Mouse (Mus musculus) ES-Bruce4 (cell line): ENCODE results near the gene Vps53.

Source experiments
- CTCF ChIP-seq: IDR thresholded peaks from one replicate; pipeline ENCODE4 v1.8.1; 2011; ENCODE audit warnings: low read depth, low read length
- EP300 ChIP-seq: IDR thresholded peaks from 2 replicates; pipeline ENCODE4 v1.6.1; 2011; ENCODE audit warnings: low read depth, low read length; ENCODE audit not compliant: insufficient read depth
- POLR2A ChIP-seq: IDR thresholded peaks from one replicate; pipeline ENCODE4 v1.8.1; 2011; ENCODE audit warnings: low read length; ENCODE audit not compliant: insufficient read depth

DNA sequence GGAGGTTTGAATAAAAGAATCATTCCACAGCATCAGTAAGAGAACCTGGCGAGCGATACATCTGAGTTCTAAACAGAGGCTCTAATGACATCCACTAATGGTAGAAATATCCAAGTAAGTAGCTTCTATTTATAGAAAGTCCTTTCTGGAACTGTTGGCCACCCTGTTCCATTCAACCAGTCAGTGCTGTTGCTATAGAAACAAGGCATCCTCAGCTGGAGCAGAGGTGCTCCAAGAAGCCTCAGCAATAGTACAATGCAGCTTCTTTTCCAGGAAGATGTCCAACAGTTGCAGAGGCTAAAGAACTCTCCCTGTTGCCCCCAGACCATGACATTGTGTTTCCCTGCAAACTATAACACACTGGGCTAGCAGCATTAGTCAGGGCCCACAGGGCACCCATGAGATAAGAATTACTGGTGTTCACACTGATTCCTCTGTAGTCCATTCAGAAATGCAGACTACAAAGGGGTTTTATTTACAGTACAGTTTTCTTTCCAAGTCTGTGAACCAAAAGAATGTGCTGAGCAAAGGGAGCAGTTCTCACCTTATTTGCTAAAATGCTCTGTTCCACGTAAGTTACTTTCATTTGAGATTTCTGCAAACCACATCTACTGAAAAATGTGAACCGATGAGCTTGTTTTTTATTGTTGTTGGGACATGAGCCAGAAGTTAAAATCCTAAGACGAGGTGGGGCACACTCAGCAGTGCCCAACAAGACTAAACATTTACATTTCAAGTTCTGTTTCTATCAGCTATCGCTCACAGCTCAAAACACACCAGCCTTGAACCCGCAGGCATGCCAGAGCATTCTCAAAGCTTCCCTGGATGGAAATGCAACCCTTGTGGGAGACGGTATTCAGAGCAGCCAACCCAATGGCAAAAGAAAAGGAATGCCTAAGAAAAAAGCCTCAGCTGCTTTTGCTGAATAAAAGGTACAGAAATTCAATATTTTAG, 31.1 kb downstream of the Vps53 start:
- TF ChIP-seq POLR2A = no peak
- no peak for TF ChIP-seq CTCF
- no peak for TF ChIP-seq EP300
